ENCODE assay signal across 8 mouse cellular contexts in genomic region chr4:45107601-45108277, GRCm38 (mm10). TPM values are rescaled to one million over a fixed set of nuclear protein-coding genes. Genes with fewer than 3 reads are reported as not detected.
A peak's percentile ranks its signal among the peaks of the same experiment; 100 is the strongest.
DNase-seq lines count a peak whose midpoint lies in the region; ATAC-seq lines count a peak whose summit lies in the region.

TSS of gene Tomm5 (minus strand) at chr4:45108114.

- intact Hi-C loops in left cerebral cortex, postnatal 14 days (cut with DNase I): loop anchor here (1.0 to 5.0 kb wide), 2 partner anchors 90 to 173 kb away; partner anchors contain the start of gene Polr1e

- peak within 1 kb of the TSS; percentile 43 for H3K27ac ChIP-seq in intestine, embryonic 14.5 days (ENCODE audit: low read depth)

- H3K9me3 ChIP-seq in intestine, embryonic 14.5 days (ENCODE audit: control insufficient read depth, low read length): no peaks in the 10 kb centered on the region

- peak within 1 kb of the TSS; percentile 82 for H3K4me2 ChIP-seq in intestine, embryonic 14.5 days (ENCODE audit: low read length)

- peak; percentile 76 to 78 for DNase-seq in adrenal gland, adult 18-20 months (ENCODE audit: low spot score in 2 of 2)
- DNase-seq in embryo, embryonic 11 days: peak; percentile 95
- DNase-seq in gastrocnemius, postnatal 25 days: peak; percentile 86
- peak; percentile 87 for DNase-seq in intestine, embryonic 14.5 days (ENCODE audit: low spot score)
- DNase-seq in left cerebral cortex, postnatal 14 days (ENCODE audit: low spot score in 2 of 2): peak; percentile 93 to 94
- DNase-seq in mesoderm, embryonic 11.5 days (ENCODE audit: low read depth, low spot score): peak; percentile 93
- peak; percentile 89 to 93 for DNase-seq in right cerebral cortex, postnatal 36 days (ENCODE audit: low spot score in 2 of 2)
- DNase-seq in yolk sac, embryonic 10.5 days (ENCODE audit: low spot score): peak; percentile 93

- H3K9ac ChIP-seq in intestine, embryonic 14.5 days (ENCODE audit: low read length): peak within 1 kb of the TSS; percentile 92

- peak; percentile 95 for ATAC-seq in intestine, embryonic 14.5 days (replicated peaks; ENCODE audit: low FRiP score, low TSS enrichment, low read depth)

- peaks cover 13% of the 10 kb centered on the region for H3K36me3 ChIP-seq in intestine, embryonic 14.5 days (ENCODE audit: control insufficient read depth, insufficient read depth, low read length)

- peak within 1 kb of the TSS; percentile 79 for H3K4me3 ChIP-seq in intestine, embryonic 14.5 days (ENCODE audit: low read depth, low read length)

- H3K27me3 ChIP-seq in intestine, embryonic 14.5 days (replicated peaks; ENCODE audit: control insufficient read depth, insufficient read depth, low read length): no peaks in the 10 kb centered on the region

- peaks cover 12% of the 10 kb centered on the region for H3K4me1 ChIP-seq in intestine, embryonic 14.5 days (replicated peaks; ENCODE audit: control insufficient read depth, insufficient read depth, low read length)

- WGBS in intestine, embryonic 14.5 days: under 1% methylated on average over 39 of the region's 39 CpGs

RNA-seq across cellular contexts. Expression of gene Tomm5, which starts in this region (rescaled TPM):
- total RNA-seq in adrenal gland, adult 18-20 months (2021): 100 to 1,000 TPM in 1 of 2 experiments, 10 to 100 TPM in 1; 86.0 to 103 TPM
- 100 to 1,000 TPM in 1 of 2 experiments, 10 to 100 TPM in 1; 84.5 to 103 TPM for total RNA-seq in gastrocnemius, postnatal 25 days (2021)
- 346 and 405 TPM in 2 replicates for polyA plus RNA-seq in intestine, embryonic 14.5 days (2014; fragmentation: Nextera tagmentation; extraction: Ambion mirVana)
- total RNA-seq in left cerebral cortex, postnatal 14 days (2021): 10 to 100 TPM; 68.3 to 76.1 TPM

Comparison
In these comparisons a context has a peak if more than half of its experiments do, and no peak if none do; other contexts are left out.
1. Peak in every context shown above with its lines: DNase-seq, ATAC-seq, H3K4me3 ChIP-seq and H3K27ac ChIP-seq.